Mouse (Mus musculus): ENCODE data around the gene Foxred1.

Gene Foxred1

GRCm38 (mm10) chr9:35192983-35193542, 17.8 kb downstream of the Foxred1 start:
- DNase-seq (ENCODE audit: low spot score): no peak

- no peak for DNase-seq (ENCODE audit: low spot score)
These were observed 22.2 kb downstream of the Foxred1 start for GRCm38 (mm10) chr9:35188700-35189099.

GRCm38 (mm10) chr9:35187351-35187903, 23.4 kb downstream of the Foxred1 start:
- no peak for DNase-seq (ENCODE audit: low spot score)

GRCm38 (mm10) chr9:35186430-35186829, 24.4 kb downstream of the Foxred1 start:
- DNase-seq (ENCODE audit: low spot score): no peak

GRCm38 (mm10) chr9:35183359-35183758, 27.5 kb downstream of the Foxred1 start:
- DNase-seq (ENCODE audit: low spot score): no peak

- no peak for DNase-seq (ENCODE audit: low spot score)
These were observed 28.0 kb downstream of the Foxred1 start for GRCm38 (mm10) chr9:35182832-35183231.

GRCm38 (mm10) chr9:35176124-35176659, 34.7 kb downstream of the Foxred1 start:
- DNase-seq (ENCODE audit: low spot score): no peak

- peak; percentile 96 for DNase-seq (ENCODE audit: low spot score)
These were observed 35.4 kb downstream of the Foxred1 start, which contains the start of gene Dcps for GRCm38 (mm10) chr9:35175251-35176123. Dcps (minus strand) TSS chr9:35176061.

GRCm38 (mm10) chr9:35173331-35173730, 37.5 kb downstream of the Foxred1 start:
- DNase-seq (ENCODE audit: low spot score): peak; percentile 23

GRCm38 (mm10) chr9:35170071-35170470, 40.8 kb downstream of the Foxred1 start:
- no peak for DNase-seq (ENCODE audit: low spot score)

GRCm38 (mm10) chr9:35166798-35167635, 43.8 kb downstream of the Foxred1 start:
- no peak for DNase-seq (ENCODE audit: low spot score)

GRCm38 (mm10) chr9:35166144-35166797, 44.6 kb downstream of the Foxred1 start:
- DNase-seq (ENCODE audit: low spot score): no peak

GRCm38 (mm10) chr9:35164142-35164874, 46.5 kb downstream of the Foxred1 start:
- DNase-seq (ENCODE audit: low spot score): no peak

GRCm38 (mm10) chr9:35163011-35163690, 47.7 kb downstream of the Foxred1 start:
- peak; percentile 56 for DNase-seq (ENCODE audit: low spot score)

GRCm38 (mm10) chr9:35161721-35162120, 49.1 kb downstream of the Foxred1 start:
- DNase-seq (ENCODE audit: low spot score): no peak

- no peak for DNase-seq (ENCODE audit: low spot score)
These were observed 50.2 kb downstream of the Foxred1 start for GRCm38 (mm10) chr9:35160662-35161061.

- no peak for DNase-seq (ENCODE audit: low spot score)
These were observed 52.4 kb downstream of the Foxred1 start for GRCm38 (mm10) chr9:35158477-35158876.

- no peak for DNase-seq (ENCODE audit: low spot score)
These were observed 54.0 kb downstream of the Foxred1 start for GRCm38 (mm10) chr9:35156862-35157261.

GRCm38 (mm10) chr9:35156002-35156710, 54.7 kb downstream of the Foxred1 start:
- DNase-seq (ENCODE audit: low spot score): no peak

Data from testis, postnatal 10 days (tissue).